Mouse (Mus musculus): ENCODE results near the gene Bcar1.

DNA sequence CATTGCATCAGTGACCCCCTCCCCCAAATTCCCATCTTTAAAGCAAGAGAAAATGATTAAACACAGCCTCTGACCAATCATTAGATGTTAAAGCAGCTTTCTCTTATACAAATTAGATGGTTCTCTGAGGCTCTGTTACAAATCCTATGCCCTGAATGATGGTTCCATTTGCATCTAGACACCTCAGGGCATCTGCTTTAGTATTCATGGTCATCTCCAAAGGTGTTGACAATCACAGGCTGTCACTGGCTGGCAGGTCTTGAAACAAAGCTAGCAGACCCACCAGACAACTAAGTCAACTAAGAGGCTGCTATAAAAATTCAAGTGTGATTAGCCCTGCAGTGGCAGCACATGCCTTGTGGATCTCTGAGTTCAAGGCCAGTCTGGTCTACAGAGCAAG is 46.0 kb upstream of the Bcar1 start:
- TF ChIP-seq POLR2A (IDR thresholded peaks at IDR 0.05; ENCODE audit: low read depth, low read length), result no peak
- TF ChIP-seq CTCF (IDR thresholded peaks at IDR 0.05; ENCODE audit: borderline replicate concordance, insufficient read depth, low read length), result no peak
